Mouse (Mus musculus) liver, adult 2 months (tissue): Measurements from ENCODE around the gene Anapc16. TPM values are rescaled to one million over a fixed set of nuclear protein-coding genes. Genes with fewer than 3 reads are reported as not detected.

Experiments used
- DNase-seq: peaks from one replicate; pipeline ENCODE4 v3.0.0-alpha.2; 2011; ENCODE audit warnings: low read depth, low spot score; ENCODE audit errors: extremely low read depth
- H3K27ac ChIP-seq: fragments of 200-500 bp; replicated peaks from 2 replicates; pipeline ENCODE4 v1.5.1; 2012; ENCODE audit warnings: low read depth, mild to moderate bottlenecking, control low read depth, inconsistent platforms, low read length; ENCODE audit not compliant: insufficient read depth
- H3K27me3 ChIP-seq: fragments of 200-500 bp; 2 replicates; pipeline ENCODE4 v1.6.1; 2012; ENCODE audit warnings: mild to moderate bottlenecking, moderate library complexity, low read length, inconsistent platforms; ENCODE audit not compliant: control insufficient read depth, insufficient read depth
- H3K36me3 ChIP-seq: fragments of 200-500 bp; 2 replicates; pipeline ENCODE4 v1.6.1; 2012; ENCODE audit warnings: low read length, inconsistent platforms; ENCODE audit not compliant: control insufficient read depth, insufficient read depth
- H3K4me1 ChIP-seq: fragments of 200-500 bp; 2 replicates; pipeline ENCODE4 v1.6.1; 2011; ENCODE audit warnings: low read length; ENCODE audit not compliant: control insufficient read depth, insufficient read depth
- H3K4me3 ChIP-seq: fragments of 200-500 bp; 2 replicates; pipeline ENCODE4 v1.5.1; 2011; ENCODE audit warnings: low read depth, mild to moderate bottlenecking, control low read depth, low read length, moderate library complexity; ENCODE audit not compliant: insufficient read depth
- H3K79me2 ChIP-seq: fragments of 200-500 bp; 2 replicates; pipeline ENCODE4 v1.6.1; 2012; ENCODE audit warnings: inconsistent platforms, mild to moderate bottlenecking, low read length, moderate library complexity; ENCODE audit not compliant: control insufficient read depth, insufficient read depth
- H3K9ac ChIP-seq: fragments of 200-500 bp; 2 replicates; pipeline ENCODE4 v1.6.1; 2012; ENCODE audit warnings: low read depth, mild to moderate bottlenecking, control low read depth, inconsistent platforms, low read length
- CTCF ChIP-seq: fragments of 200-500 bp; IDR thresholded peaks from 2 replicates; pipeline ENCODE4 v1.5.1; 2011; ENCODE audit warnings: low read depth, low read length, control low read depth
- POLR2A ChIP-seq: fragments of 200-500 bp; IDR thresholded peaks from 2 replicates; pipeline ENCODE4 v1.6.1; 2011; ENCODE audit warnings: low read length, control low read depth; ENCODE audit not compliant: insufficient read depth; ENCODE audit errors: extremely low read depth
- WGBS: fragments of 180-500 bp; shearing (Covaris S2); methylation state at CpG from one replicate; pipeline ENCODE4 v1.1.7; 2018; 5-methylcytosine and 5-hydroxymethylcytosine counted together
- polyA plus RNA-seq: library from polyadenylated mRNA; depleted of rRNA; stranded (reverse); fragments of >200 nt; gene quantifications from 2 replicates; pipeline ENCODE4 v1.2.3, GENCODE M21; 2012
- total RNA-seq: library from RNA; depleted of rRNA; stranded (reverse); fragments of >200 nt; gene quantifications from 2 replicates; pipeline ENCODE4 v1.2.3, GENCODE M21; 2014

The Anapc16 gene
- total and polyA plus RNA-seq, 2 experiments: 22.8 to 48.9 TPM

DNA sequence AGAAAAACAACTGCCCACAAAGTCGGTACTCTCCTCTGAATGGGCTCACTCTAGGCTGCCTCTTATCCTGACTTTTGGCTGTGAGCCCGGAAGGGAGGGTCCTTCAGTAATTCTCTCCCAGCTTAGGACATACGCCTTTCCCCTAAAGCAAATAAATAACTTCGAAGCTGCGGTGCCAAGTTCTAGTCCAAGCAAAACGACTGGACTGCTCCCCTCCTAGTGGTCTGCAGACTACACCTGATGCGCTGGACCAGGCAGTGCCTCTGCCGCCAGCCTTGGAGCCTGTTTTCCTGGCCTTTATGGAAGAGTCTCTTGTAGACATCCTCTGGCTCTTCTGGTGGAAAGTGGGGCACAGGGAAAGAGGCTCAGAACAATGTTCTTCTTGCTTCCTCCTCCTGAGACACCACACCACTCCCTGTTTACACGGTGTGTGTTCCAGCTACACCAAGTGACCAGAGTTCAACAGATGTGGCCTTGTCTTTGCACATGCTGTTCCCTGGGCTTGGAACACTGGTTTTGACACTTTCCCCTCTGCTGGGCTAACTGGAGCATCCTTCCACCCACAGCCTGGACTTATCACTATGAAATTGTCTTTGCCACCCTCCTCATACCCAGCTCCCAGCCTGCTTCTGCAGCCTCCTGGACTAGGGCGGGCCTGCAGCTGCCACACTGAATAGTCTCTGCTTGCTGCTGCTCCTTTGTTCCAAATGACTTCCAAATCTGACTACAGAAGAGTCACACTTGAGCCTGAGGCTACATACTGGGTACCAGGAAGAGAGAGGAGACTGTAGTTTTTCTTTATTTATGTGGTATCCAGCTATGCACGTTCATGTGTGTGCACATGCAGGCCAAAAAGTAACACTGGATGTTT, 23.8 kb downstream of the Anapc16 start:
- Histone ChIP-seq H3K4me3 (no peak overlapping the region), H3K27ac (peak overlapping the region; percentile 54), H3K79me2 (no peaks in the 10 kb centered on the region), H3K27me3 (no peaks in the 10 kb centered on the region), H3K4me1 (peaks cover 24% of the 10 kb centered on the region), H3K36me3 (no peaks in the 10 kb centered on the region), H3K9ac (no peak overlapping the region)
- peak; percentile 80 for DNase-seq
- WGBS: 33% methylated on average over 11 of the region's 11 CpGs
- TF ChIP-seq CTCF (no peak), POLR2A (no peak)

DNA sequence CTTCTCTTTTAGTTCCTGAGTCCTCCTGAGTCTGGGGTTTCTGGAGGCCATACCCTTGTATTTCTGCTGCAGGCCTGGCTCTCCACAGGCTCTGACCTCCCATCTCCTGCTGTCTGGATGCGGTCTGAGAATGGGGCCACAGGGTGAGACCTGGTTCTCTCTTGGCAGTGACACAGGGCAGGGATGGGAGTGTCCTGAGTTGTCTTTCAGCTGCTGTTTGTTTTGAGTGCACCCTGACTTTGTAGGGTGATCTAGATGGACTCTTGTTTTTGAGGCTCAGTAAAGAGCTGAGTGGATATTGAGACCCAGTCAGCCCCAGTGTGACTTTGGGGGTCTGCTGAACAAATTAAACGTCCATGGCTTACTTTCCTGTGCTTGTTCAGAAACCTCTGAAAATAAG, 24.5 kb downstream of the Anapc16 start:
- Histone ChIP-seq H3K27ac (peak overlapping the region; percentile 54), H3K36me3 (no peaks in the 10 kb centered on the region), H3K9ac (no peak overlapping the region), H3K79me2 (no peaks in the 10 kb centered on the region), H3K4me3 (no peak overlapping the region), H3K27me3 (no peaks in the 10 kb centered on the region), H3K4me1 (peaks cover 26% of the 10 kb centered on the region)
- DNase-seq: peak; percentile 80
- 39% methylated on average over 2 of the region's 2 CpGs for WGBS
- no peak for TF ChIP-seq POLR2A
- TF ChIP-seq CTCF: no peak

DNA sequence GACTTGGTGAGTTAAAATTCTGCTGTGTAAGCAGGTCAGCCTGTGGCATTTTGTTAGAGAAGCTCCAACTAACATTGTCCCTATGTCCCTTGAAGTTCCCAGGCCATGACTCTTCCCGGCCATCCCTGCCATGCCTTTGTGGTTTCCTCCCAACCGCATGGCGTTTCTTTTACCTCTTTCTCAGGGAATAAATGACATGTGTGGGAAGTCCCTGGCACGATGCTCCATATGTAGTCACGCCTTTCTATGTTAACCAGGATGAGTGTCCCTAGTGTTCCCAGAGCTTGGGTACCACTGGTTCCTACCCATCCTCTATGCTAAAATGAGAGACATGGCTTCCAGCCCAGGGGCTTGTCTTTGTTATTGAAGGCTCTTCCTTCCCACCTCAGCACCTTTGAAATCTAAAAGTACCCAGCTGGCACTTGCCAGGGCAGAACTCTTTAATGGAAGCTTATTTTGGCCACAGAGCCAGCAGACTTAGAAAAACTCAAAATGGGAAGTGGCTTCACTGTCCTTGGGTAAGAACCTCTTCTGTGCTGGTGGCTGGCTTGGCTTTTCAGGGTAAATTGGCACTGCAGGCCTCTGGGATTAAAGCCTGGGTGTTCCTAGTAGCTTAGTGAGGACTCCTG, 25.1 kb downstream of the Anapc16 start:
- Histone ChIP-seq H3K79me2 (no peaks in the 10 kb centered on the region), H3K27me3 (no peaks in the 10 kb centered on the region), H3K27ac (peak overlapping the region; percentile 54), H3K4me1 (peaks cover 30% of the 10 kb centered on the region), H3K9ac (no peak overlapping the region), H3K36me3 (no peaks in the 10 kb centered on the region), H3K4me3 (no peak overlapping the region)
- no peak for DNase-seq
- TF ChIP-seq POLR2A (no peak), CTCF (no peak)
- WGBS: 96% methylated on average over 5 of the region's 5 CpGs

DNA sequence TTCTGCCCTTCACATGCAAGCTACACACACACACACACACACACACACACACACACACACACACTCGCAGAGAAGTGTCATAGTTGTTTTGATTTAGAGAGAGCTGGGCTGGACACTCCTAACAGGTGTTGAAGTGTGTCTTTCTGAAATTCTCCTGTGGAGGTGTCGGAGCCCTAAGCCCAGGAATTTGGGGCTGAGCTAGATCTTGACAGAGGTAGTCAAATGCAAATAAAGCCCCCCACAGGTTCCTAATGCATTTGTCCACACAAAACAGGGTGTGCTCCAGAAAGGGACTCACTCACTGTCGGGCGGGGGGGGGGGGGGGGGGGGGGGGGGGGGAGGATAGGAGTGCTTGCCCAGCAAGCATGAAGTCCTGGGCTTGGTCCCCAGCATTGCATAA, 25.8 kb downstream of the Anapc16 start:
- H3K27me3 ChIP-seq: no peaks in the 10 kb centered on the region
- no peak overlapping the region for H3K27ac ChIP-seq
- WGBS: 70% methylated on average over 3 of the region's 4 CpGs
- H3K4me3 ChIP-seq: no peak overlapping the region
- H3K36me3 ChIP-seq: no peaks in the 10 kb centered on the region
- H3K4me1 ChIP-seq: peaks cover 32% of the 10 kb centered on the region
- no peaks in the 10 kb centered on the region for H3K79me2 ChIP-seq
- DNase-seq: no peak
- TF ChIP-seq CTCF (no peak), POLR2A (no peak)
- no peak overlapping the region for H3K9ac ChIP-seq

DNA sequence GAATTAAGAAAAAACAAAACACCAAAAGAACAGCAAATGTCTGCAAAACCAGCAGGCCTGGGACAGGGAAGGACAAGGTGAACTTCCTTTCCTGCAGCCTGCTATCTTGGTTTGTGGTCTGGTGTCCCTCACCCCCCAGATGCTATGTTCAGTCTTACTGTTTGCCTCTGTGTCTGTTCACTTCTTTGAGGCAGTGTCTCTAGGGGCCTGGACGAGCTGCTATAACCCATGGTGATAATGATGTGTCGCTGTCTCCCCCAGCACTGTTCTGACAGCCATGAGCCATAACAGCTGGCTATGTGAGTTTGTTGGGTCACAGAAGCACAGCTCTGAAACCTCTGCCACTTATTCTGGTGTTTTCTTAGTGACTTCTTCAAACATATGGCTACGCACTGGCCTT, 28.1 kb downstream of the Anapc16 start:
- Histone ChIP-seq H3K27me3 (no peaks in the 10 kb centered on the region), H3K36me3 (no peaks in the 10 kb centered on the region), H3K4me1 (peaks cover 39% of the 10 kb centered on the region), H3K4me3 (no peak overlapping the region), H3K9ac (no peak overlapping the region), H3K79me2 (no peaks in the 10 kb centered on the region), H3K27ac (peak overlapping the region; percentile 35)
- 80% methylated on average over 3 of the region's 3 CpGs for WGBS
- TF ChIP-seq CTCF (no peak), POLR2A (no peak)
- DNase-seq: no peak

DNA sequence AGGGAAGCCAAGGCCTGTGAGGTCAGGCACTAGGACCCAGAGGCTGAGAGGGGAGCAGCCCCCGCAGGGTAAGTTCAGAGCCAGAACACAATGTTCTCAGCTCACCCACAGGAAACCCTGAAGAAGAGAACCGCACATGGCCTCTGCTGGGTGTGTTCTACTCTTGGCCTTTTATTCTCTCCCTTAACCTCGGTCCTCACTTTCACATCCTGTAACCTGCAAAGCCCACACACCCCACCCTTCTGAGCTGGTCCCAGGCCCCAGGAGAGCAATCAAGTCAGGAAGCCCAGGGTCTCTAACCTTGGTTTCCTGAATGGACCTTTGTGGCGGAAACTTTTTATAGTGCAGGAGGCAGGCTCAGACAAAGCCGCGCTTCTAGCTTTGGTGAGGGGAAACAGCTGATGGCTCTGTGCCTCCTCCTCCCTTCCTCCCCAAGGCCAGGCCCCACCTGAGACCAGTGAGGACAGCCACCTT, 28.7 kb downstream of the Anapc16 start:
- Histone ChIP-seq H3K4me1 (peaks cover 36% of the 10 kb centered on the region), H3K79me2 (no peaks in the 10 kb centered on the region), H3K27ac (peak overlapping the region; percentile 35; the same call in 1 of the 2 replicates), H3K36me3 (no peaks in the 10 kb centered on the region), H3K4me3 (no peak overlapping the region), H3K9ac (no peak overlapping the region), H3K27me3 (no peaks in the 10 kb centered on the region)
- DNase-seq: peak; percentile 37
- TF ChIP-seq POLR2A: no peak
- WGBS: 54% methylated on average over 6 of the region's 6 CpGs
